Mouse (Mus musculus) thymus, adult 18-20 months (tissue): ENCODE results near the gene H3f3b.

Source experiments
- DNase-seq, 2 experiments: peaks; one replicate each; pipeline ENCODE4 v3.0.0; 2022; ENCODE audit warnings: mixed read lengths in 2 of 2

The H3f3b gene

GRCm38 (mm10) chr11:115997662-115998061 lies 30.1 kb downstream of the H3f3b start:
- DNase-seq: no peak

- DNase-seq: no peak
Observed at GRCm38 (mm10) chr11:115997047-115997446, 30.7 kb downstream of the H3f3b start.

GRCm38 (mm10) chr11:115995256-115995655 lies 32.5 kb downstream of the H3f3b start:
- DNase-seq: no peak

- DNase-seq: no peak
Observed at GRCm38 (mm10) chr11:115992098-115992497, 35.7 kb downstream of the H3f3b start.

GRCm38 (mm10) chr11:115989686-115990085 lies 38.1 kb downstream of the H3f3b start:
- DNase-seq: no peak

- no peak for DNase-seq
Observed at GRCm38 (mm10) chr11:115983291-115983690, 44.5 kb downstream of the H3f3b start.

GRCm38 (mm10) chr11:115982472-115982871 lies 45.3 kb downstream of the H3f3b start:
- no peak for DNase-seq

GRCm38 (mm10) chr11:115975544-115975943 lies 52.2 kb downstream of the H3f3b start:
- no peak for DNase-seq

GRCm38 (mm10) chr11:115975083-115975420 lies 52.7 kb downstream of the H3f3b start:
- DNase-seq: no peak

- peak; percentile 71 to 76 for DNase-seq
Observed at GRCm38 (mm10) chr11:115974309-115975082, 53.3 kb downstream of the H3f3b start, which contains the start of gene Itgb4. Itgb4 (plus strand) TSS chr11:115974709.
